Mouse (Mus musculus) kidney, embryonic 15.5 days (tissue): ENCODE results near the gene Olfr59. TPM values are rescaled to one million over a fixed set of nuclear protein-coding genes. Genes with fewer than 3 reads are reported as not detected.

Experiments
- ATAC-seq: fragments of 200-750 bp; cut with Nextera tagmentation; replicated peaks from 2 replicates; pipeline ENCODE4 v1.8.0; 2017; ENCODE audit warnings: moderate TSS enrichment; ENCODE audit not compliant: low FRiP score
- H3K27ac ChIP-seq: fragments of 300-500 bp; sonication (generic); 2 replicates; pipeline ENCODE4 v1.5.1; 2015; ENCODE audit warnings: mild to moderate bottlenecking, inconsistent platforms
- H3K27me3 ChIP-seq: fragments of 300-500 bp; sonication (generic); 2 replicates; pipeline ENCODE4 v1.6.1; 2015; ENCODE audit warnings: inconsistent platforms
- H3K36me3 ChIP-seq: fragments of 300-500 bp; sonication (generic); 2 replicates; pipeline ENCODE4 v1.6.1; 2015; ENCODE audit warnings: inconsistent platforms
- H3K4me1 ChIP-seq: fragments of 300-500 bp; sonication (generic); 2 replicates; pipeline ENCODE4 v1.6.1; 2015; ENCODE audit warnings: inconsistent platforms
- H3K4me2 ChIP-seq: fragments of 300-500 bp; sonication (generic); 2 replicates; pipeline ENCODE4 v1.6.1; 2015; ENCODE audit warnings: moderate library complexity, mild to moderate bottlenecking, inconsistent platforms
- H3K4me3 ChIP-seq: fragments of 300-500 bp; sonication (generic); replicated peaks from 2 replicates; pipeline ENCODE4 v1.5.1; 2015; ENCODE audit warnings: mild to moderate bottlenecking, inconsistent platforms
- H3K9ac ChIP-seq: fragments of 300-500 bp; sonication (generic); 2 replicates; pipeline ENCODE4 v1.6.1; 2015; ENCODE audit warnings: mild to moderate bottlenecking, inconsistent platforms
- H3K9me3 ChIP-seq: fragments of 300-500 bp; sonication (generic); replicated peaks from 2 replicates; pipeline ENCODE4 v1.6.1; 2016; ENCODE audit warnings: inconsistent platforms
- WGBS: fragments of 180-500 bp; shearing (Covaris S2); methylation state at CpG from one replicate; pipeline ENCODE4 v1.1.7; 2015; ENCODE audit warnings: mixed read lengths; 5-methylcytosine and 5-hydroxymethylcytosine counted together
- polyA plus RNA-seq: library from polyadenylated mRNA; unstranded; fragments of >200 nt; fragmentation: Nextera tagmentation; extraction: Ambion mirVana; gene quantifications from 2 replicates; pipeline ENCODE4 v1.2.1, GENCODE M21; 2015

Gene Olfr59
- polyA plus RNA-seq, result not detected in 2 replicates

GRCm38 (mm10) chr11:74283436-74283835, at the start of gene Olfr59:
TSS of gene Olfr59 (plus strand) at chr11:74283736.
- H3K4me2 ChIP-seq, result no peak within 1 kb of the TSS
- no peaks in the 10 kb centered on the region for H3K27me3 ChIP-seq
- H3K9ac ChIP-seq, result no peak within 1 kb of the TSS
- 0 out of 2 replicates have a peak, but pooled peaks cover 9% of the 10 kb centered on the region for H3K9me3 ChIP-seq
- H3K4me3 ChIP-seq, result no peak within 1 kb of the TSS
- whole genome bisulfite sequencing, result 58% methylated on average over 2 of the region's 2 CpGs
- no peaks in the 10 kb centered on the region for H3K4me1 ChIP-seq
- no peak within 1 kb of the TSS for H3K27ac ChIP-seq
- H3K36me3 ChIP-seq, result no peaks in the 10 kb centered on the region
- ATAC-seq, result no peak

GRCm38 (mm10) chr11:74241201-74241600, 42.3 kb upstream of the Olfr59 start:
- Histone ChIP-seq H3K4me1 (no peaks in the 10 kb centered on the region), H3K4me2 (no peak overlapping the region), H3K36me3 (no peaks in the 10 kb centered on the region), H3K4me3 (no peak overlapping the region), H3K27ac (no peak overlapping the region), H3K27me3 (no peaks in the 10 kb centered on the region), H3K9ac (no peak overlapping the region), H3K9me3 (no peaks in the 10 kb centered on the region)
- no peak for ATAC-seq
- 94% methylated on average over 3 of the region's 3 CpGs for WGBS

GRCm38 (mm10) chr11:74259508-74259907, 24.0 kb upstream of the Olfr59 start, which contains the start of gene Olfr406:
TSS of gene Olfr406 (plus strand) at chr11:74259808.
- no peaks in the 10 kb centered on the region; the same call in 1 of the 2 replicates for H3K9me3 ChIP-seq
- 59% methylated on average over 2 of the region's 2 CpGs for WGBS
- no peaks in the 10 kb centered on the region for H3K27me3 ChIP-seq
- H3K27ac ChIP-seq, result no peak within 1 kb of the TSS
- H3K4me2 ChIP-seq, result no peak within 1 kb of the TSS
- H3K9ac ChIP-seq, result no peak within 1 kb of the TSS
- no peak for ATAC-seq
- H3K36me3 ChIP-seq, result no peaks in the 10 kb centered on the region
- no peak within 1 kb of the TSS for H3K4me3 ChIP-seq
- no peaks in the 10 kb centered on the region for H3K4me1 ChIP-seq

GRCm38 (mm10) chr11:74287256-74287655, 3.7 kb downstream of the Olfr59 start:
- Histone ChIP-seq H3K9me3 (no peaks in the 10 kb centered on the region), H3K27ac (no peak overlapping the region), H3K4me2 (no peak overlapping the region), H3K9ac (no peak overlapping the region), H3K27me3 (no peaks in the 10 kb centered on the region), H3K36me3 (no peaks in the 10 kb centered on the region), H3K4me3 (no peak overlapping the region), H3K4me1 (no peaks in the 10 kb centered on the region)
- WGBS, result 86% methylated on average over 2 of the region's 2 CpGs
- ATAC-seq, result no peak

- Histone ChIP-seq H3K9me3 (no peaks in the 10 kb centered on the region), H3K9ac (no peak overlapping the region), H3K27ac (no peak overlapping the region), H3K4me1 (no peaks in the 10 kb centered on the region), H3K4me3 (no peak overlapping the region), H3K4me2 (no peak overlapping the region), H3K36me3 (no peaks in the 10 kb centered on the region), H3K27me3 (no peaks in the 10 kb centered on the region)
- 73% methylated on average over 2 of the region's 2 CpGs for WGBS
- no peak for ATAC-seq
These were observed 42.5 kb downstream of the Olfr59 start for GRCm38 (mm10) chr11:74326044-74326443.

GRCm38 (mm10) chr11:74328781-74329180, 45.2 kb downstream of the Olfr59 start:
- H3K9ac ChIP-seq, result no peak overlapping the region
- H3K4me1 ChIP-seq, result no peaks in the 10 kb centered on the region
- H3K4me2 ChIP-seq, result no peak overlapping the region
- no peak for ATAC-seq
- no peaks in the 10 kb centered on the region for H3K36me3 ChIP-seq
- H3K4me3 ChIP-seq, result no peak overlapping the region
- no peak overlapping the region for H3K27ac ChIP-seq
- H3K9me3 ChIP-seq, result no peaks in the 10 kb centered on the region
- no peaks in the 10 kb centered on the region for H3K27me3 ChIP-seq

GRCm38 (mm10) chr11:74337931-74338330, 54.4 kb downstream of the Olfr59 start, which contains the start of gene Olfr410:
TSS of gene Olfr410 (minus strand) at chr11:74338031.
- Histone ChIP-seq H3K4me1 (no peaks in the 10 kb centered on the region), H3K4me3 (no peak within 1 kb of the TSS), H3K36me3 (no peaks in the 10 kb centered on the region), H3K9me3 (no peaks in the 10 kb centered on the region), H3K4me2 (no peak within 1 kb of the TSS), H3K27ac (no peak within 1 kb of the TSS), H3K9ac (no peak within 1 kb of the TSS), H3K27me3 (no peaks in the 10 kb centered on the region)
- no peak for ATAC-seq
- 85% methylated on average over 6 of the region's 6 CpGs for WGBS

Other genes starting within 250 kb of the Olfr59 start
- gene Olfr139, start 227.2 kb upstream of the Olfr59 start, polyA plus RNA-seq, result not detected in 2 replicates
- not detected in 2 replicates for gene Olfr399, start 227.1 kb upstream of the Olfr59 start, polyA plus RNA-seq
- 0.05 TPM in 1 of 2 replicates, not detected in the other for gene Zfp616, start 213.8 kb upstream of the Olfr59 start, polyA plus RNA-seq
- gene Olfr401, start 170.0 kb upstream of the Olfr59 start, polyA plus RNA-seq, result not detected in 2 replicates
- not detected in 2 replicates for gene Olfr402, start 130.2 kb upstream of the Olfr59 start, polyA plus RNA-seq
- not detected in 2 replicates for gene Olfr403, start 97.5 kb upstream of the Olfr59 start, polyA plus RNA-seq
- not detected in 2 replicates for gene Olfr43, start 72.4 kb upstream of the Olfr59 start, polyA plus RNA-seq
- not detected in 2 replicates for gene Olfr406, start 23.9 kb upstream of the Olfr59 start, polyA plus RNA-seq
- not detected in 2 replicates for gene Olfr410, start 54.3 kb downstream of the Olfr59 start, polyA plus RNA-seq
- gene Olfr411, start 68.9 kb downstream of the Olfr59 start, polyA plus RNA-seq, result not detected in 2 replicates
- not detected in 2 replicates for gene Olfr412, start 78.3 kb downstream of the Olfr59 start, polyA plus RNA-seq